Mouse (Mus musculus) fibroblast of lung, adult 2 months (primary cell): ENCODE results near the gene Dnm1.

Experiments
- DNase-seq: peaks from one replicate; pipeline ENCODE4 v3.0.0-alpha.2; 2011; ENCODE audit warnings: low read depth

The Dnm1 gene

DNA sequence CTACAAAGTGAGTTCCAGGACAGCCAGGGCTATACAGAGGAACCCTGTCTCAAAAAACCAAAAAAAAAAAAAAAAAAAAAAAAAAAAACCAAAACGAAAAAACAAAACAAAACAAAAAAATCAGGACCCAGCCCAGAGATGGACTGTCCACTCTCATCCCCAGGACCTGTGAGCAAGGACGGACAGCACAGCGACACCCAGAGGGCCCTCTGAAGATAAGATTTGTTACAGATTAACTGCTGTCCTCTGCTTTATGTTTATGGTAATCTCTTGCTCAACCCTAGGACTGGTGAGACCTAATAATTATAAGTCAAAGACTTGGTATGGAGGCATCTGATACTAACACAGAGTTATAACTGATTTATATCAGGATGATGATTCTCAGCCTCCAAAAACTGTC, 77.3 kb downstream of the Dnm1 start:
- DNase-seq, result no peak

DNA sequence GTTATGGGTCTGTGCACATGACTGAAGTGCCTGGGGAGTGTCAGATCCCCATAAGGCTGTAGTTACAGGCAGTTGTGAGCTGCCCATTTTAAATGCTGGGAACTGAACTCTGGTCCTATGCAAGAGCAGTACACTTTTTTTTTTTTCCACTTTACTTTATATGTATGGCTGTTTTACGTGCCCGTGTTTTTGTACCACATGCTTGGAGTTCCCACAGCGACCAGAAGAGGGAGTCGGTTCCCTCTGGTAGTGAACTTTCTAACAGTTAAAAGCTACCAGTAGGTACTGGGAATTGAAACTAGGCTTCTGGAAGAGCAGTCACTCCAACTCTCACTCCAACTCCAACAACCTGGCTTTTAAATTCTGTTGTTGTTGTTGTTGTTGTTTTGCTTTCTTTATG, 92.5 kb downstream of the Dnm1 start:
- DNase-seq, result peak; percentile 11

DNA sequence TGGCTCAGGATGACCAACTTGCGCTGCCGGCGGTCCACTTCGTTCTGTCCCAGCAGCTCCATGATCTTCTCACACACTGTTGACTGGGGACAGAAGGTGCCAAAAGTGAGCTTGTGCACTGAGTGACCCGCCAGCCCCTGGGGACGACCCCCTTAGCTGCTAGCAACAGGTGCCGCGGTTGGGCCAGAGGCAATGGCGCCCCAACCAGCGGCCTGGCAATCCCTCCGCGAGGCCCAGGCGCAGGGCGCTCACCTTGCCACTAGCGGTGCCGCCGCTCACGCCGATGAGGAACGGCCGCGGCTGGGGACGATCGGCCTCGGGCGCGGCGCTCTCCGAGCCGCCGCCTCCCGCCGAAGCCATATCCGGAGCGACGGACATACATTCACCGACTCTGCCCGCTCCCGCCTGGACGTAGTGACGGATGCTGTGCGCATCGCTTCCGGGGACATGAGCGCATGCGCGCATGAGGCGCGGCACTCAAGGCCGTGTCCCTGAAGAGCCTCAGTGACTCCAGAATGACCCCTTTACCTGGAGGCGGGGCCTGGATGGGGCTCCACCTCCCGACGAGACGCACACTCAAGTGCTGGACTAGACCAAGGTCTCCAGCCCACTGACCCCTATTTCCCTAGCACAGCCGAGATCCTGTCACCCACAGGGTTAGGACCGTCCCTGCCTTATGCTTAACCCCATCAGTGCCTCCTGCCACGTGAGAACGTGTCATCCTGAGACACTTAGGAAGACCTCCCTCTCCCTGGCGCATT, 93.3 kb downstream of the Dnm1 start, which contains the start of gene Uck1:
TSS of gene Uck1 (minus strand) at position 503 of the 761 bp plus-strand sequence.
- no peak for DNase-seq

DNA sequence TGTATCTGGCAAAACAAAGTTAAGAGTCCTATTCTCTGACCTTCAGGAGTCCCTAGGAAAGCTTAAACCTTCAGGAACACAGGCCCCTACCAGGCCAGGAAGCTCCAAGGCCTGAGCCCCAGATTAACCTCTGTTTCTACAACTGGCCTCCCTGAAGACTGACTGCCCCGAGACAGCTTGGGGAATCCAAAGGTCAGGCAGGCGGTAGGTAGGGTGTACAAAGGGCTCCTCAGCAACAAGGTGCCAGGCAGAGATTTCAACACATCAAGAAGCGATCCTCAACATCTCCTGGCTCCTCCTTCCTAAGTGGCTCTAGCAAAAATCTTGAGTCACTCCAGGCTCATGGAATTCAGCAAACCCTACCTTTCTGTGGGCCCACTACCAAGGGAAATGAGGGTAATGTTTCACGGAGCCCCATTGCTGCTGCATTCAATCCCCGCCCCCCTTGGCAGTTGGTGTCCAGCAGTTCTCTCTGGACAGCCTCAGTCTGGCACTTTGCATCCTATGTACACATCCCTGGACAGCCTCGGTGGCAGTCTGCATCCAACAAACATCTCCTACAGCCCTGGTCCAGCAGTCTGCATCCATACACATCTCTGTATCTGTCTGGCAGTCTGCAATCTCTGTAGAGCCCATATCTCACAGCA, 94.1 kb downstream of the Dnm1 start:
- no peak for DNase-seq
